Mouse (Mus musculus) stomach, adult 2 months (tissue): ENCODE data around the gene Prmt9. TPM values are rescaled to one million over a fixed set of nuclear protein-coding genes. Genes with fewer than 3 reads are reported as not detected.

Source experiments
- polyA plus RNA-seq: library from polyadenylated mRNA; depleted of rRNA; stranded (reverse); fragments of >200 nt; gene quantifications from 2 replicates; pipeline ENCODE4 v1.2.3, GENCODE M21; 2012; rRNA removed

Prmt9 gene
- 1.8 and 2.7 TPM in 2 replicates for polyA plus RNA-seq

DNA sequence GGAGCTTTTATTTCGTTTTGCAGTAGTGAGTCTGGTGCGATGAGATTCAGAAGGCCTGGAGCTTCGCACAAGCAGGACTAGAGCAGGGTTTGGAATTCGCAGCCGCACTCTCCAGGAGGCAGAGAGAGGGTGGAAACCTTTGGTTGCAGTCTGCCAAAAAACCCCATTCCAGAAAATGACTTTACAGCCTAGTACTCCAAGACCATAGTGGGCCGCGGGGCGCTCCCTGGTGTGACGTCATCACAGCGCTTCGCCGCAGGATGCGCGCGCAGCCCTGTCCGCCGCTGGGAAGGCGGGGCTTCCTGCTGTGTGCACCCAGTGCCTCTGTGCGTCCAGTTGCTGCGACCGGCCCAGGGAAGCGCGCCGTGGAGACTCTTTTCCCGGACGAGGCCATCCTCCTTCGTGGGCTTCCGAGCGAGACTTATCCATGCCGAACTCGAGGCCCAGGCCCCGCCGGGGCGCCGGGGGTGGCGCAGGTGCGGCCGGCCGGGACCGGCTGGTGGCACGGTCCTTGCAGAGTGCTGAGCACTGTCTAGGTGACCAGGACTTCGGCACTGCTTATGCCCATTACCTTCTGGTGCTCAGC, at the start of gene Prmt9:
Prmt9 (plus strand) TSS at position 277 of the 586 bp plus-strand sequence.

DNA sequence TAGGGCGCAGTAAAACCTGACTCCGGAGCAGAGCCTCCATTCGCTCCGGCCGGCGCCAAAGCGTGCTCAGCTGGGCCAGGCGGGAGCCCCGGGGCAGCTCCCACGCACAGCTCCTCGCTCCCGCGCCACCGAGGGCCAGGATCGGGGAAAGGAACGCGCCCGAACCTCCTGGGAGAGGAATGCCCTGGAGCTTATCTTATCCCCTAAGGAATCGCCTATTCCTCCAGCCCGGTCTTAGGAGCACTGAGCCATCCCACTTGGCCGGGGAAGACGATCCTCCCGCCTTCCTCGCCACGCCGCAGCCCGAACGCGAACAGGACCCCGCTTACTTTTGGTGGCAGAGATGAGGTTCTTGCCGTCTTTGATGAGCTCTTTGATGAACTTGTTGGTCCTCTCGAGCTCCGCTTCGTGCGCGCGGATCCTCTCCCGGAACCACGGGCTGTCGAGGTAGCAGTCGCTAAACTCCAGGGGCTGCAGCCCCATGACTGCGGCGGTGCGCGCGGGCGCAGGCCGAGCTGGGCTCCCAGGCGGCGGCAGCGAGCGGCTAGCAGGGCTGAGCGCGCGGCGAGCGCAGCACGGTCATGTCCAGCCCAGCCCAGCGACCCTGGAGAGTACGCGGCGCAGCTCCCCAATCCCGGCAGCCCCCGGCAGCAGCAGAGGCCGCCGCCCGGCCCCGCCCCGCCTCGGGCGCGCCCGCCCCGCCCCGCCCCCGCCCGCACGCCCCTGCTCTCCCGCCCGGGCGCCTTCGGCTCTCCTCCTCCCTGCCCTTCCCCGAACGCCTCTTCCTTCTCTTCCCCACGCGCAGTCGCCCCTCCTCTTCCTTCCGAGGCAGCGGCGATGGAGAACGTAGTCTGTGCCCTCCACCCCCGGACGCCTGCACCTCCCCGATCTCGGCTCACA, 31.6 kb upstream of the Prmt9 start, which contains the start of gene Arhgap10:
Arhgap10 (minus strand) TSS at position 653 of the 900 bp plus-strand sequence.

DNA sequence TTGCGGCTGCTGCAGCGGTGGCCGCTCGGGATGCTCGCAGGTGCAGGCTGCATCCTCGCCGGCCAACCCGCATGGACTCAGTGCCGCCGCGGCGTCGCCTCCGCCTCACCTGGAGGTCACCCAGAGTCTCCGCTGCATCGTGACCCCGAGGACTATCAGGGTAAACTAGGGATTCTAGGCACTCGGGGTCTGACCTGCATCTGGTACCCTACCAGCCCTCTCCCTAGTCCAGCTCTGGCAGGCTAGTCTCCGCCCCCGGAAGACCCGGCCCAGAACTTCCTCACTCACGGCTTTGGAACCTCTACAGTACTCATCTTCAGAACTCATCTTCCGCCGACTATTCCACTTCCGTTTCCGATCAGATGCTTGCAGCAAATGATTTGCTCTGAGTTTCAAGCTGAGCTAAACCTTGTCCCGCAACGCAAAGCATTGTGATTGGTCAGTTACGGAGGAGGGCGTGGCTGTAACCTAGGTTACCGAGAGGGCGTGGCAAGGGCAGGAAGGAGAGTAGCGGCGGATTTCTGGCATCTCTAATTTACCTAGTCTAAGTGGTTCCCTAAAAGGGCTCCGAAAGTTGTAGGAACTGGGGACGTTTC, 61.3 kb downstream of the Prmt9 start, which contains the start of gene Tmem184c:
Tmem184c (minus strand) TSS at position 325 of the 596 bp plus-strand sequence.

Other genes with a start within 250 kb of the Prmt9 start
- gene Arhgap10, start 31.4 kb upstream of the Prmt9 start, polyA plus RNA-seq, result 8.0 and 9.5 TPM in 2 replicates
- gene Tmem184c, start 61.3 kb downstream of the Prmt9 start, polyA plus RNA-seq, result 0.65 and 0.88 TPM in 2 replicates
- 0.97 and 2.5 TPM in 2 replicates for gene Ednra, start 175.1 kb downstream of the Prmt9 start, polyA plus RNA-seq